Mouse (Mus musculus): Measurements from ENCODE around the gene Inf2. TPM values are rescaled to one million over a fixed set of nuclear protein-coding genes. Genes with fewer than 3 reads are reported as not detected.

Gene Inf2
- polyA plus RNA-seq, 1 experiment from 2014 or later = 1.9 TPM

- Histone ChIP-seq H3K36me3 (replicated peaks; ENCODE audit: insufficient read depth, low read length) (no peaks in the 10 kb centered on the region), H3K4me1 (ENCODE audit: insufficient read depth) (no peaks in the 10 kb centered on the region; the same call in 1 of the 2 replicates), H3K27me3 (ENCODE audit: insufficient read depth, low read length) (no peaks in the 10 kb centered on the region), H3K4me2 (ENCODE audit: low read depth, low read length) (no peak overlapping the region), H3K27ac (ENCODE audit: low read depth) (no peak overlapping the region), H3K9ac (replicated peaks) (no peak overlapping the region; the same call in 1 of the 2 replicates), H3K9me3 (ENCODE audit: low read length) (no peaks in the 10 kb centered on the region), H3K4me3 (ENCODE audit: low read depth, low read length) (no peak overlapping the region)
- whole genome bisulfite sequencing (ENCODE audit: insufficient replicate concordance) = 9% methylated on average over 11 of the region's 11 CpGs
- peak; percentile 67 for ATAC-seq
- no peak for TF ChIP-seq EP300 (IDR thresholded peaks at IDR 0.05; ENCODE audit: low read depth)
- TF ChIP-seq CTCF (IDR thresholded peaks at IDR 0.05; ENCODE audit: low read depth) = peak; percentile 96
- DNase-seq = peak; percentile 90
Observed at GRCm38 (mm10) chr12:112542920-112543300, 45.7 kb upstream of the Inf2 start.

- Histone ChIP-seq H3K27me3 (ENCODE audit: insufficient read depth, low read length) (no peaks in the 10 kb centered on the region), H3K9me3 (ENCODE audit: low read length) (no peaks in the 10 kb centered on the region), H3K4me3 (ENCODE audit: low read depth, low read length) (no peak overlapping the region), H3K9ac (replicated peaks) (no peak overlapping the region), H3K36me3 (replicated peaks; ENCODE audit: insufficient read depth, low read length) (no peaks in the 10 kb centered on the region), H3K4me2 (ENCODE audit: low read depth, low read length) (no peak overlapping the region), H3K4me1 (ENCODE audit: insufficient read depth) (no peaks in the 10 kb centered on the region; the same call in 1 of the 2 replicates), H3K27ac (ENCODE audit: low read depth) (no peak overlapping the region)
- DNase-seq (no peak), ATAC-seq (no peak)
- no peak for TF ChIP-seq CTCF (IDR thresholded peaks at IDR 0.05; ENCODE audit: low read depth)
- WGBS (ENCODE audit: insufficient replicate concordance) = 73% methylated on average over 9 of the region's 9 CpGs
Observed at GRCm38 (mm10) chr12:112543941-112544340, 44.6 kb upstream of the Inf2 start.

DNA sequence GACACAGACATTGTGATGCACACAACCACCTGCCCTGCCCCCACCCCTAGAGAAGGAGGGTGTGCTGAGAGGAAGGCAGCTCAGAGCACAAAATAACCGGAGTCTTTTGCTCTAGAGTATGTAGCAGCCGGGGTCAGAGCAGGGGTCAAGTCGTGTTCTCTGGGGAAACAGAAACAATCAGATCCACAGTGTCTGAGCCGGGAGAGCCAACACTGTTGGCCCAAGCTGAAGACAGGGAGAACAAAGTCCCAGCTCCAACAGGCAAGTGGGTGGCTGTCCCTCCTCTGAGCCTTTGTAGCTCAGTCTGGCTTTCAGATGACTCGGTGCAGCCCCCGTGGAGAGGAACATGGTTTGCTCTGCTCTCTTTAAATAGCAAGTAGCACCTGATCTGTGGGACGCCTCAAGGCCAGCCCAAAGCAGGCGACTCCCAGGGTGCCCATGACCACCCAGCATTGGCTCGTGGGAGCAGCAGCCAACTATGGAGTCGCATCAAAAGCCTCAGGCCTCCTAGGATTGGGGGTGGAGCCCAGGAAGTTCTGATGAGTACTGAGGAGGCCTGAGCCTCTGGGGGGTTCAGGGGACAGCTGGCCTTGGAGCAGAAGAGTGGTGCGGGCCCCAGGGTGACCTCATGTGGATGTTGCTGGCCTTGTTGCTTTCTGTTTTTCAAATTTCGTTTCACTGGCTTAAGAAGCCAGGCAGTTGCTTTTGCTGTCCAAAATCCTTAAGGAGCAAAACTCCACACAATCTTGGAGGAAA, 43.5 kb upstream of the Inf2 start:
- Histone ChIP-seq H3K9me3 (ENCODE audit: low read length) (no peaks in the 10 kb centered on the region), H3K4me3 (ENCODE audit: low read depth, low read length) (no peak overlapping the region), H3K36me3 (replicated peaks; ENCODE audit: insufficient read depth, low read length) (no peaks in the 10 kb centered on the region), H3K27ac (ENCODE audit: low read depth) (no peak overlapping the region), H3K9ac (replicated peaks) (no peak overlapping the region), H3K27me3 (ENCODE audit: insufficient read depth, low read length) (no peaks in the 10 kb centered on the region), H3K4me1 (ENCODE audit: insufficient read depth) (no peaks in the 10 kb centered on the region; the same call in 1 of the 2 replicates), H3K4me2 (ENCODE audit: low read depth, low read length) (no peak overlapping the region)
- DNase-seq (no peak), ATAC-seq (no peak)
- 44% methylated on average over 12 of the region's 12 CpGs for WGBS (ENCODE audit: insufficient replicate concordance)
- TF ChIP-seq EP300 (IDR thresholded peaks at IDR 0.05; ENCODE audit: low read depth) (no peak), CTCF (IDR thresholded peaks at IDR 0.05; ENCODE audit: low read depth) (no peak)

GRCm38 (mm10) chr12:112546110-112546509, 42.5 kb upstream of the Inf2 start:
- Histone ChIP-seq H3K4me1 (ENCODE audit: insufficient read depth) (no peaks in the 10 kb centered on the region; the same call in 1 of the 2 replicates), H3K9me3 (ENCODE audit: low read length) (no peaks in the 10 kb centered on the region), H3K27ac (ENCODE audit: low read depth) (no peak overlapping the region), H3K9ac (replicated peaks) (no peak overlapping the region), H3K4me2 (ENCODE audit: low read depth, low read length) (no peak overlapping the region), H3K4me3 (ENCODE audit: low read depth, low read length) (no peak overlapping the region), H3K27me3 (ENCODE audit: insufficient read depth, low read length) (no peaks in the 10 kb centered on the region), H3K36me3 (replicated peaks; ENCODE audit: insufficient read depth, low read length) (no peaks in the 10 kb centered on the region)
- ATAC-seq = no peak
- 86% methylated on average over 8 of the region's 8 CpGs for WGBS (ENCODE audit: insufficient replicate concordance)
- DNase-seq = no peak
- TF ChIP-seq CTCF (IDR thresholded peaks at IDR 0.05; ENCODE audit: low read depth) (no peak), EP300 (IDR thresholded peaks at IDR 0.05; ENCODE audit: low read depth) (no peak)

- Histone ChIP-seq H3K9me3 (ENCODE audit: low read length) (no peaks in the 10 kb centered on the region), H3K9ac (replicated peaks) (no peak overlapping the region), H3K4me3 (ENCODE audit: low read depth, low read length) (no peak overlapping the region), H3K27ac (ENCODE audit: low read depth) (no peak overlapping the region), H3K4me1 (ENCODE audit: insufficient read depth) (no peaks in the 10 kb centered on the region), H3K4me2 (ENCODE audit: low read depth, low read length) (no peak overlapping the region), H3K36me3 (replicated peaks; ENCODE audit: insufficient read depth, low read length) (no peaks in the 10 kb centered on the region), H3K27me3 (ENCODE audit: insufficient read depth, low read length) (no peaks in the 10 kb centered on the region)
- ATAC-seq (no peak), DNase-seq (no peak)
- no peak for TF ChIP-seq EP300 (IDR thresholded peaks at IDR 0.05; ENCODE audit: low read depth)
- 78% methylated on average over 1 of the region's 1 CpGs for whole genome bisulfite sequencing (ENCODE audit: insufficient replicate concordance)
Observed at GRCm38 (mm10) chr12:112549287-112549686, 39.3 kb upstream of the Inf2 start.

DNA sequence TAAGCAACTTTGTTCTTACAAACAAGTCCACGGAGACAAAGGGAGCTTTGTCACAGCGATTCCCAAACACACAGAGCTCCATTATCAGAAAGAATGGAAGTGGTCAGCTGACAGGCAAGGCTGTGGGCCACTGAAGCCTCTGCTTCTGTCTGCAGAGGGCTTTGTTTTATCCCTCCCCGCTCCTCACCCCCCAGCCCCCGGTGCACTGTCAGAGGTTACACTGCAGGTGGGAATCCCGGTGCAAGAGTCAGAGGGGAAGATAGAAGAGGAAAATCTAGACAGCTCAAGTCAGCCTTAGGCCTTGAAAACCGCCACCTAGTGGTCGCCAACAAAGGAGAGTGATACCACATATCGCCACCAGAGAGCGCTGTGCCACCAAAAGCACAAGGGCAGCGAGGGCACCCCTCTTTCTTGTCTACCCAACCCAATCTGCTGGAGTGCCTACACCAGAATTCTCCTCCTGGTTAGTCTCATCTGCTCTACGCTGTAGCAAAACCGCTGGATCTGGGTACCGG, 36.7 kb upstream of the Inf2 start:
- TF ChIP-seq EP300 (IDR thresholded peaks at IDR 0.05; ENCODE audit: low read depth) (no peak), CTCF (IDR thresholded peaks at IDR 0.05; ENCODE audit: low read depth) (peak; percentile 100)
- no peak overlapping the region for H3K4me3 ChIP-seq (ENCODE audit: low read depth, low read length)
- peak; percentile 58 for ATAC-seq
- no peaks in the 10 kb centered on the region for H3K27me3 ChIP-seq (ENCODE audit: insufficient read depth, low read length)
- no peak overlapping the region for H3K9ac ChIP-seq (replicated peaks)
- no peaks in the 10 kb centered on the region for H3K4me1 ChIP-seq (ENCODE audit: insufficient read depth)
- no peaks in the 10 kb centered on the region for H3K36me3 ChIP-seq (replicated peaks; ENCODE audit: insufficient read depth, low read length)
- peak; percentile 88 for DNase-seq
- no peaks in the 10 kb centered on the region for H3K9me3 ChIP-seq (ENCODE audit: low read length)
- no peak overlapping the region for H3K27ac ChIP-seq (ENCODE audit: low read depth)
- WGBS (ENCODE audit: insufficient replicate concordance) = 10% methylated on average over 13 of the region's 13 CpGs
- no peak overlapping the region for H3K4me2 ChIP-seq (ENCODE audit: low read depth, low read length)
